Mouse (Mus musculus) Muller cell, postnatal 12 days (primary cell): ENCODE measurements around the gene Cpeb4.
"Not testable (repeated sequence)": the region's sequence is repeated elsewhere in the genome, so short reads cannot be mapped to it uniquely, and the experiment has no call there.

Experiments
- DNase-seq: peaks from one replicate; pipeline ENCODE4 v3.0.0-alpha.2; 2015; ENCODE audit errors: inconsistent ontology term

Gene Cpeb4

DNA sequence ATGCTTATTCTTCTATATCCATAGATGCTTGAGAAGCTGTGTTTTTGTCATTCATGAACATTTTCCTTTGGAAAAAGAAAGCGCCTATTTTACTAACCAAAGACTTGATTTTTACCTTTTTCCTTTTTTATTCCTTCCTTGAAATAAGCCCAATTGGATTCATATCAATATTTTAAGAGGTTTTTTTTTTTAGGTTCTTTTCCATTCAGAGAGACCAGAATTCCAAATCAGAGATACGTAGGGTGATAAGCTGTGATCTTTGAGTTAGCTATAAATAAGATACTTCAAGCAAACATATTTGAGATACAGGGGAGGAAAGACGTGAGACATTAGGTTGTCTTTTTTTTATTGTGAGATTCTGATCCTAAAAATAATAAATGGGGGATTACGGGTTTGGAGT lies at the start of gene Cpeb4:
Gene Cpeb4, plus strand, starts transcription at position 301 of the 400 bp plus-strand sequence.
- no peak for DNase-seq

DNA sequence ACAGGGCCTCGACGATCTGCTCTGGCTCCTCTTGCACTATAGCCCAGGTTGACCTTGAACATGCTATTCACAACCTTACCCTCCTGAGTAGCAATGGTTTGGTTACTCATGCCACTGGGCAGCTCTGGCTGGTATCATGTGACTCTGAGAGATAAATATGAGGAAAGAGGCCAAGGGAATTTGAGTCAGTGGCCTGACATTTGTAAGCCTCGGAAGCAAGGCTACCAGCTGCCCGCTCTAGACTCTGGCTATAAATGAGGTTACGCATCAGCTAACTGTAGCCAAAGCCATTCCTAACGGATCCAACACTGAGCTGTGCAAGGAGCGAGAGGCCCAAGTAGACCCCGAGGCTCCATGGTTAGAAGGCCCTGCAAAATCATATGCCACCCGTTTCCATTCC lies 49.5 kb upstream of the Cpeb4 start:
- DNase-seq = peak; percentile 74

DNA sequence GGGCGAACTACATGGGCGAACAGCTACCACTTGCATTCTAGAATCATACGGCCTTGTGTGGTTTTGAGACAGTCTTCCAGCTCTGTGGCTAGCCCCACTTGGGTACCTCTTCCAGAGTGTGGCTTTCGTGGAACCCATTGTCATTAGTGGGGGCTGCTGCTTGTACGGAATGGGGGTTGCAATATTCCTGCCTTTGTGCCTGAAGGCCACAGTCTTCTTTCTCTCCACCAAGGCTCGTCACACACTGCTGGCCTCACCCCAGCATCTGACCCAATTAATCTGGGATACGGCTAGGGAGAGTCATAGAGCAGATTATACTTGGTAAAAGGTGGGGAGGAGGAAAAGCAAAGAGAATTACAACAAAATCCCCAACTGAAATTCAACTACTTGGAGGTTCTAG lies 48.5 kb upstream of the Cpeb4 start:
- no peak for DNase-seq

DNA sequence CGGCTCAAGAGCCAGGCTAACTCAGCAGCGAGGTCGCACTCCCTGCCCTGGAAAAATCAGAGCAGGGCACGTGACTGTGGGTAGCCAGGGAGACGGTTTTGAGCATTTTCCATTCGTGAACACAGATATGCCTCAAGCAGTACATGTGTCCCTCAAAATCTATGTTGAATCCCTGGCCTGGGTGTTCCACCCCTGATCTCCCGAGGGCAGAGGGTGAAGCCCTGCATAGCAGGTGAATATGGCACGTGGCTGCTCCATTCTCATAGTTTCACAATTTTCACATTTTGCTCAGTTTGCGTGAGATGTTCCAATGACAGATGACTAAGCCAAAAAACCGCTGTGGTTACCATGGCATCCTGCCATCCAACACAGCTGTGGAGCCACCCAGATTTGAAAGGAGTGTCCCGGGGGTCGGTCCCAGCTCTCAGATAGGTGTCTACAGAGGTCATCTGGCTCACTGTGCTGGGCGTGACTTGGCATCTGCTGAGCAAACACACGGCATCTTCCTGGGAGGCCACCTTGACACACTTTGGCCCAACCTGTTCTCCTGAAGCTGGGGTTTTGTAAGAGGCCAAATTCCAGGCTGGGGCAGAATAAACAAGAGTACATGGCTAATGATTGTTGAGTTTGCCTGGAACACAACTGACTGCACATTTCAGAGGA lies 47.4 kb upstream of the Cpeb4 start:
- DNase-seq = peak; percentile 80

DNA sequence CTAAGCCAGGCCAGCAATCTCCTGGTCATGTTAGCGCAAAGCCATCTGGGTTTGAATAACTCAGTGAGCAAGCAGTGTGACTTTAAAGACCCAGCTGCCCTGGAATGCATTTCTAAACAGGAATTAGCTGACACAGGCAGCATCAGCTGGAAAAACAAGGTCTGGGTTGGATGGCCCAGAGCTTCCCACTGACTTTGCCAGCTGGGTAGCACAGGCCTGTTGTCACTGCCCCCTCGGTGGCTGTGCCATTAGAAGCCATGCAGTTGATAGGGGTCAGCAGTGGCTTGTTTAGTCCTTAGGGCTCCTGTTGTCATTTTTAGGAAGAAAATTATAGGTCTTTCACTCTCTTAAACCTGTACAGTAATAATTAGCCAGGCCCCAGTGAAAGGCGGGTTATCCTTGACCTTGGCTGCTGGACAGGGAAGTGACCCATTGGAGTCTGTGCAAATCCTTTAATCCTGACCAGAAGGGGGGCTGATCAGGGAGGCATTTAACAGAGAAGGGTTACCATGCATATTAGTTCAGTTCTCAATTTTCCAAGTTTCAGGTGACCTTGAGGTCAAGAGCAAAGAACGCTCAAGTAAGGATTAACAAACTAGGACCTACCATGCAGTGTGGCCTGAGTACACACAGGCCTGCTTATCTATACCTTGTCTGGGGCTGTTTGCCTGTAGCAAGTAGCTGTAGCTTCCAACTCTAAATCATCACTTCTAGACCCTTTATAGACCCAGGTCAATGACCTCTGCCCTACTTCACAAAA lies 43.8 kb upstream of the Cpeb4 start:
- peak; percentile 92 for DNase-seq

DNA sequence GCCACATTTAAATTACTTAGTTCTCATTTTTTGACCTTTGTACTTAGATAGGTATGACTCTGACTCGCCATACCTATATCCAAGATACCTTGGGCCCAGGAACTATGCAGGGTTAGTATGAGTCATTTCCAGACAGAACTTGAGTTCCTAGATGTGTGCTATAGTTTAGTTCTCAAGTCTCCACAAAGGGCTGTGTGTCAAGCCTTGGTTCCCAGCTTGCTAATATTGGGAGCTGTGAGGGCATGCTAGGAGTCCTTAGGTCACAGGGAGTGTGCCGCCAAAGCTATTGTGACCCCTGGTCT lies 43.3 kb upstream of the Cpeb4 start:
- no peak for DNase-seq

DNA sequence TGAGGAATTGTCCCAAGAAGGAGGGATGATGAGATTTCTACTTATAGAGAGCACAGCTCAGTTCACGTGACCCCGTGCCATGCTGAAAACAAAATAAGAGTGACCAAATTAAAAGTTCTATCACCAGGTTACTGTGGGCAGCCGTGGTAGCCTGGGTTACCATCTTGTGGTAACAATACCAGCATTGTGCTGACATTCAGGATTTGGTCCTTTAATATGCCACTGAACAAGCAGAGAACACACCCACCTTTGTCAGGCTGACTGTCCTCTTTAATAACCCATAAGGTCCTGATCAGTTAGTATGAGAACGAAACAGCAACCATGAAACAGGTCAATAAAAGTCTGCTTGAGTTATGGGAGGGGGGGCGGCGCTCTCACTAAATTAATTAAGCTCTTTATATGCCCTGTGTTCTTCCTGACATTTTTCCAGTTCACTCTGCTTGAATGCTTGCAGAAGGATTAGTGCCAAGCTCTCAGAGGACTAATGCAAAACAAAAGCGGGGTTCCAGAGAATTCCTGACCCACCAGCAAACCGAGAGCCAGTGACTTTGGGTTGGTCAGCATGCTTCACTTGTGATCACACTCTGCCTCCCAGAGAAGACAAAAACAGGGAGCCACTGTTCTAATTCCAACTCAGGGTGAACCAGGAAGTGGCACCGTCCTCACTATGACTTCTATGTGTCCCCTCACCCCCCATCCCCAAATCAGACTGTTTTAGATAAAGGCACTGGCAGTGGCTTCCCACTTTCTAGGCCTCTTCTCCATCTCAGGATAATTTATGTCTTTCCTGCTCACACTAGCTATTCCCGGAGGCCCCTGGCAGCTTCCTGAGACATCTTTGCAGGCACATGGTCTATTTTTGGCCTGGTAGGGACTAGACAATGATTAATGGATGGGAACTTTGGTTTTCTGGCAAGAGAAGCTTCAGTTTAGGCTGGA lies 41.5 kb upstream of the Cpeb4 start:
- peak; percentile 91 for DNase-seq

DNA sequence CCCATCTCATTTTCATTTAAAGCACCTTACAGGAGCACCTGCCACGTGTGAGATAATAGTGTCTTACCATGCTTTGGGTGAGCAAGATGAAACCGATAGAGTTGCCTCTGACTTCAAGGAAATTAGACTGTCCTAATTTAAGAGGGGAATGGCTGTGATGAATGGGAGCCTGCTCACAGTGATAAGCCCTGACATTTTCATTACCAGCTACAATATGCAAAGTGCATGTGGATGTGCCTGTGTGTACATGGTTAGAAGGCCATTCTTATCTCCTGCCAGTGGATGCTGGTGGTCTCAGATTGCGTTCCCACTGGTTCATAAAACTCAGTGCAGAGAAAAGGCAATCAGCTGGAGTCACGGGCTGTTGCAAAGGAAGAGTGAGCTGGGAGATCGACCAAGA lies 40.6 kb upstream of the Cpeb4 start:
- DNase-seq = no peak

DNA sequence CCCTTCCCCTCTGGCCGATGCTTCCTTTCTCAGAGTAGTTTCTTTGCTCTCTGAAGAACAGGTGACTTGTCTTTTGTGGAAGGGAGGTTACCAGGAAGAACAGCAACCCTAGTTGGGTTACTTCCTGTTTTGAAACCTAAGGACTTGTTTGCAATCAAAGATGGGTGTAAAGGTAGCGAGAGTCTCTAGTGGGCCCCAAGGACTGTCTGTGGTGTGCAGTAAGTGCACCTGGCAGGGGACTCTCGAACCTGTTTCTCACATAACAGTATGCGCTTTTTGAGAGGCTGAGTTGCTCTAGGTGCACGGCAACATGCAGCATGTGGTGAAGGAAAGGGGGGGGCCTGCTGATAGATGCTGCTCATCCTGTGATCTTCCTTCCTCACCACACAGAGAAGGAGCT lies 40.0 kb upstream of the Cpeb4 start:
- no peak for DNase-seq

DNA sequence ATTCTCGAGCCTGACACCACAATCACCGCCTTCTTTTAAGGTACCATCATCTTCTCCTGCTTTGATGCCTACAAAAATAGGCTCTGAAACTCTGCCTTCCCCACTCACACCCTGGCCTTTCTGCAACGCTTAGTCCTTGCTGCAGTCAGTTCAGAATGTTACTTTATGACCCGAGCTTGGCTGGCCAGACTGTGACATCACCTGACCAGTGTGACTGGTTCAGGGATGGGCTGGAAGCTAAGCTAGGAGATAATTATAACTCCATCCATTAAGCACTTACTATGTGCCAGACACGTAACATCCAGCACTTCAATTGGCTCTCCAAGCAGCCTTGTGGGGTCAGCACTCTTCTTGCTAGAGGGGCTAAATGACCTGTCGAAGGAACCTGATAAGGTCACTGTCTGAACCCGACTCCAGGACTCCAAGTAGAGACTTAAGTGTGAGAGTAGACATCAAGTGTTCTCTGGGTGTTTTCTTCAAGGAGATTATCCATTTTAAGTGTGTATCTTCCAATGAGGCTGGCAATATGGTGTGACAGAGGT lies 39.5 kb upstream of the Cpeb4 start:
- no peak for DNase-seq

DNA sequence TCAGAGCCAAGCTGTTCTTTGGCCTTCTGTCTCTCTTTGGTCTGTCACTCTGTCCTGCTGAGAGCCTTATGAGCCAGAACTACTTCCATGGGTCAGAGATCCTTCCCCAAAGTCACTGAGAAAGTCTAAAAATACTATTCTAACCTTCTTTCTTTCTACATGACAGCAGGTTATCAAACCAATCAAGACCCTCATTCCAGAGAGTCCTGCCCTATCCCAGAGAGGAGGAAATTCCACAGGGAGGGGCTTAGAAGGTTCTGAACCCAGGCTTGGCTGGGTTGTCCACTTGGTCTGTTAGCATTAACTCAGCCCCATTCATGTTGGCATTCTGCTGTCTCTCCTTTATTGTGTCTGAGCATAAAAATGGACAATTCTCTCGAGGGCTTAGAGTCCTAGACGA lies 38.5 kb upstream of the Cpeb4 start:
- no peak for DNase-seq

DNA sequence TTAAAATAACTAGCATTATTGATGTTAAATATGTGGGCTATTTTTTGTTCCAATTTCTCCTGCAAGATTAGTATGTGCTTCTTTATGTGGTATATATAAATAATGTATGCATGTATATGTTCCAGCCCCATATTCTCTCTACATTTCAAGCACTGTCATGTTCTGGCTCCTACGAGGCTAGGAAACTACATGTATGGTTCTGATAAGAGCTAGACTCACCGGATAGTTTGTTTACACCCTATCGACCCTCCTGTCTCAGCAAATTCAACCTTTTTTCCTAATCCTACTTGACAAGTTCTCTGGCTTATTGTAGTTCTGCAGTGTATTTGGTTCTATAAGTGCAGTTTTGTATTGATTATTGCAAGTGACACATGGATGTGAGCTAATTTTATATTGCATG lies 36.7 kb upstream of the Cpeb4 start:
- DNase-seq = no peak

DNA sequence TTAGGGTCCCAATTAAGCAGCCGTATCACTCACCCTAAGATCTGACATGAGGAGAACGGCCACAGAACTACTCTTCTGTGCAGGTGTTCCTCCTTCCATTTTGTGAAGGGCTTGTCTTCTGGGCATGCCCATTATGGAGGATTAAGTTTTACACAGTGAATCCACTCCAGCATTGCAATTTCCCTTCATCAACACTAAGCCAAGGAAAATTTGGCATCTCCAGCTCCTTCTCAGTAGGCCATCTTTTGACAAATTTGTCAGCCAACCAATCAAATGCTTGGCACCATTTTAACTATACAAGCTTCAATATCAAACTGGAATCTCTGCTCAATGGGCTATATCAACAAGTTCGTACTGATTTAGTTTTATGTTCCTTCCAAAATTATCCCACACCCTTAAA lies 34.8 kb upstream of the Cpeb4 start:
- no peak for DNase-seq

DNA sequence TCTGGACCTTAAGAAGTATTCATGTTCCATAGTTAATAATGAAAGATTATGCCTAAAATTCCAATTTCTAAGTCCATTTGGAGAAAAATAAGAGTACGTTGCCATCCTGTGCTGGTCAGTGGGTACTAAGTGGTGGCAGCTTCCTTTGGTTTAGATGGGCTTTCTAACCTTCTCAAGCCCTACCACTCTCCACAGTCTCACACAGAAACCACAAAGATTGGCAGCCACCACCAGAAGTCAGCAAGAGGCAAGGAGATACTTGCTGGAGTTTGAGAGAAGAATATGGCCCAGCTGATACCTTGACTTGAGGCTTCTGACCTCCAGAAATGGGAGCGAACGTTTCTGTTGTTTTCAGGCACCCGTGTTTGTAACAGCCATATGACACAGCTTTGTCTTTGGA lies 34.3 kb upstream of the Cpeb4 start:
- DNase-seq = no peak

DNA sequence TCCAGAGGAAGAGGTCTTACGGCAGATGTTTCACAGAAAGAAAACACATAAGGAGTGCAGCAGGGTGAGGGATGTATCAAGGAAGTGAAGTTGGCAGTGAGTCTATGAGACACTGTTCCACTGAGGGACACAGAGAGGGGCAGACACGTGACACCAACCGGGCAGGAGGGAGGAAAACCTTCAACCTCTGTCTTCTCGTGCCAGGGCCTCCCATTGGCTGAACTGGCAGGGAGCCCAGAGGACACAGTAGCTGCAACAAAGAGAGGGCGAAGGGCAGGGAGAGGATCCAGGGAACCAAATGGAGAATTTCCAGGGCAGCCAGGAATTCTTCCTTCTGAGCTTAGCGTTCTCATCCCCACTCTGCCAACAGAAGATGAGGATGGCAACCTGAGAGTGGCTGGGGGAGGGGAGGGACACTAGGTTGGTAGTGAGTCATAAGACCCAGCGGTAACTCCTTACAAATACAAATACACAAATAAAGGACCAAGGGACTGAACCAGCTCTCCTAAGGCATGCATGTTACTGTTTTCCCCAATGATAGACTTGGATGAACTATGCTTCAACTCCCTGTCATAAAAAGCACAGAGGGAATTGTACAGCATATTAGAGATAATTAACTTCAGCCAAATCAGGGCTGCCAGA lies 33.4 kb upstream of the Cpeb4 start:
- DNase-seq = peak; percentile 90

DNA sequence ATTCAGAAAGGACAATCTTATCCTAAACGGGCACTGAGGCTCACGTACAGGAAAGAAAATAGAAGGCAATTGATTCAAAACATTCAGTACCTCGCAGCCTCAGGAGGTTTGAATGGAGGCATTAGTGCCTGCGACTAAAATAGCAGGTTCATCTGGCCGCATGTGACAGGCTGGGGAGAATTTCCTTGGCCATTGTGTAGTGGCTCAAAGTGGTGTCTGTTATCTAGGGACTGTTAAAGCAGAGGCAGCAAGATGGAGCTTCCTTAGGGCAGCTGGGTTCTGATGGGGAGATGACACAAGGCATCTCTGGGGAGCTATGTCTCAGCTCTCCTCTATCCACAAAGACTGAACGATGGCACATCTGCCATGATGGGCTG lies 32.9 kb upstream of the Cpeb4 start:
- no peak for DNase-seq

DNA sequence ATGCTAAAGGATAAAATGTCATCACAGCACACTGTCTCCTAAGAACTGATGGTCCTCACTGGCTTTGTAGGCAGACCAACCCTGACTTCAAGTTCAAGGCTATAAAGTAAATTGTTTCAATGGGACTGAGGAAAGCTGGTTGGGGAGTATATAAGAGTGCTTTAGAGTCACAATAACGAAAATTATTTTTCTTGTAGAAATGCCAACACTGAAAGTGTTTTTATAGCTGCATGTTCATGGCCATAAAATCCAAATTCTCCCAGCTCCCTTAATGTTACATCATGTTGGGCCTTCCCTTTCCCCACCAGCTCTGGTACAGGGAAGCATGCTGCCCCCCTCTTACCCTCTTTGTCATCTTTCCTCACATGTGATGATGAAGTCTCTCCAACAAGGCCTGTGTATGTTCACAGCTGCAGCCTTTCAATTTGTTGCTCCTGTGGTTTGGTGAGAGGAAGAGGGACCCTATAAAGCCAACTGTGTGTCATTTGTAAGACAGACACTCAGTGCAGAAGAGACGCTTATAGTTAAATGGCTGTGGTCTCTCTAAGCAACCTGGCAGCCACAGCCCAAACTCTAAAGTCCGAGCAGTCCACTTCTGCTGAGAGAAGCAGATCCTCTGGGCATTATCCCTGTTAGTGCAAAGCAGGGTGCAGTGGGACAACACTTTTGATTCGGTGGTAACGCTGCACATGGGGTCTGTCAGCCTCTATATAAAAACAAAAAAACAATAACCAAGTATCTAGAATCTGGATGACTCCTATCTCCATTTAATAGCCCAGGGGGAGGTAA lies 29.6 kb upstream of the Cpeb4 start:
- DNase-seq = no peak

DNA sequence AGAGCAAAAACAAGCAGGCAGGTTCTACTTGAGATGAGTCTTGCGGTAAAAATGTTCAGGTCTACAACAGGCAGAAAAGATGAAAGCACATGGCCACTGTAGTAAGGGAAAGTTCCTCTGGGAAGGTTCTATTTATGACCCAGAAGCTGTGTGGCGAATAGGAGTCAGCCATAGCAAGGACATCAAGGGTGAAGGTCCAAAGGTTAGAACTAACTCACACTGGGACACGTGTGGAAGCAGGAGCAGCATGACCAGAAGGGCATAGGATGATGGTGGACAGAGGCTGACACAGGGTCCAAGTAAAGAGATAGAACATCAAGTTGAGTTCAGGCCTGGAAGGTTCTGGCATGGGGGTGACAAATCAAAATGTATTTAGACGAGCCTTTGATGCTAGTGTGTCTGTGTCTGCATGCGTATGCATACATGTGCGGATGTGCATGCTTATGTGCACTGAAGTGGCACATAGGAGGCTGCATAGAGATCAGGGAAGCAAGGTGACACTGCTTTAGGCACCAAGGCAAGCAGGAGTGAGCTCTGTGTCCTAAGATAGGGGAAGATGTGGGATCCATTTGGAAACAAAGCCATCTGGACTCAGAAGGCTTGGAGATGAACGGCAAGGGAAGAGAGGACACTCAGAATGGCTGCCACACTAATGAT lies 28.7 kb upstream of the Cpeb4 start:
- DNase-seq = no peak

DNA sequence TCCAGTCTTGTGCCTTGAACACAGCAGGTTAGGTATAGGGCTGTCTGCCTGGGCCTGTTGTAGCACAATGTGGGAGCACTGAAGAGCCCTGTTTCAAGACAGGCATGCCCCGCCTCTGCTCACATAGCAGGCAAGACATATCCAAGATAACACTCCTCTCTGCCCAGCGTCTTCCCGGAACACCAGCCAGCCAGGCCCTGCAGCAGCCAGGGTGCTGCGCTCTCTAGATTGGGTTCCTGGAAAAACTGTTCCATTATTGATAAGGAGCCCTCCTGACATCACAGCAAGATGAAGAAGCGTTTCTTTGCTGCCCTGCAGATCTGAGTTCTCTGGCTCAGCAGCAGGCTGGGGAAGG lies 28.2 kb upstream of the Cpeb4 start:
- DNase-seq = no peak

DNA sequence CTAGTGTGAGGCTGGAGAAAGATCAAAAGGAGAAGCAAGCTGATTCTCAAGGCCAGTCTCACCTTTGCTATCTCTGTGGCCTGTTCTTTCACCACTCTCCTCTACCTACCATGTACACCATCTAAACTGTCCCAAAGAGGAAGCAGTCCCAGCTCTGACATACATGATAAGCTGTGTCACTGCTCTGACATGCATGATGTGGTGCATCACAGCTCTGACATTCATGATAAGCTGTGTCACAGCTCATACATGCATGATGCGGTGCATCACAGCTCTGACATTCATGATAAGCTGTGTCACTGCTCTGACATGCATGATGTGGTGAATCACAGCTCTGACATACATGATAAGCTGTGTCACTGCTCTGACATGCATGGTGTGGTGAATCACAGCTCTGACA lies 26.9 kb upstream of the Cpeb4 start:
- DNase-seq = not testable (repeated sequence)
